Mouse (Mus musculus) kidney, postnatal 0 days (tissue): ENCODE measurements at regions not wholly inside any gene's neighbourhood (a gene's known extent, or its start where the extent isn't known, plus 50 kb on each side); places are given as distances from the start of the nearest gene placed in this dataset.

Source experiments
- ATAC-seq: fragments of 200-750 bp; cut with Nextera tagmentation; replicated peaks from 2 replicates; pipeline ENCODE4 v1.8.0; 2017; ENCODE audit warnings: low read depth, moderate number of reproducible peaks, moderate TSS enrichment, moderate library complexity; ENCODE audit not compliant: low FRiP score
- DNase-seq: peaks from one replicate; pipeline ENCODE4 v3.0.0-alpha.2; 2016; ENCODE audit warnings: low spot score
- H3K27ac ChIP-seq: fragments of 300-500 bp; sonication (generic); 2 replicates; pipeline ENCODE4 v1.5.1; 2014; ENCODE audit warnings: mild to moderate bottlenecking
- H3K27me3 ChIP-seq: fragments of 300-500 bp; sonication (generic); 2 replicates; pipeline ENCODE4 v1.6.1; 2014; ENCODE audit warnings: low read length, mixed read lengths; ENCODE audit not compliant: insufficient read depth
- H3K36me3 ChIP-seq: fragments of 300-500 bp; sonication (generic); 2 replicates; pipeline ENCODE4 v1.6.1; 2014; ENCODE audit warnings: low read length, mixed read lengths; ENCODE audit not compliant: insufficient read depth
- H3K4me1 ChIP-seq: fragments of 300-500 bp; sonication (generic); replicated peaks from 2 replicates; pipeline ENCODE4 v1.6.1; 2014; ENCODE audit warnings: antibody characterized with exemption, low read length, mixed read lengths; ENCODE audit not compliant: insufficient read depth
- H3K4me2 ChIP-seq: fragments of 300-500 bp; sonication (generic); 2 replicates; pipeline ENCODE4 v1.6.1; 2014; ENCODE audit warnings: mild to moderate bottlenecking, low read length, moderate library complexity, mixed read lengths
- H3K4me3 ChIP-seq: fragments of 300-500 bp; sonication (generic); replicated peaks from 2 replicates; pipeline ENCODE4 v1.5.1; 2014; ENCODE audit warnings: low read depth, low read length
- H3K9ac ChIP-seq: fragments of 300-500 bp; sonication (generic); 2 replicates; pipeline ENCODE4 v1.6.1; 2014; ENCODE audit warnings: low read depth, low read length
- H3K9me3 ChIP-seq: fragments of 300-500 bp; sonication (generic); replicated peaks from 2 replicates; pipeline ENCODE4 v1.6.1; 2016; ENCODE audit warnings: low read length, inconsistent platforms, mixed read lengths
- CTCF ChIP-seq: IDR thresholded peaks from 2 replicates; pipeline ENCODE4 v1.5.1; 2016; ENCODE audit warnings: antibody characterized with exemption, low read depth, mild to moderate bottlenecking, moderate library complexity
- WGBS: fragments of 180-500 bp; shearing (Covaris S2); extraction: QIAGEN DNeasy Blood & Tissue Kit; methylation state at CpG from one replicate; pipeline ENCODE4 v1.1.7; 2014; 5-methylcytosine and 5-hydroxymethylcytosine counted together

- no peaks in the 10 kb centered on the region for H3K36me3 ChIP-seq
- DNase-seq (no peak), ATAC-seq (no peak)
- H3K9ac ChIP-seq, result no peak overlapping the region
- H3K9me3 ChIP-seq, result no peaks in the 10 kb centered on the region
- H3K4me2 ChIP-seq, result no peak overlapping the region
- no peak overlapping the region for H3K27ac ChIP-seq
- H3K27me3 ChIP-seq, result no peaks in the 10 kb centered on the region
- H3K4me1 ChIP-seq, result no peaks in the 10 kb centered on the region
- 80% methylated on average over 6 of the region's 6 CpGs for WGBS
- no peak overlapping the region for H3K4me3 ChIP-seq
- TF ChIP-seq CTCF, result no peak
Observed at GRCm38 (mm10) chr2:78722739-78723138, 145.2 kb upstream of the Ube2e3 start.

DNA sequence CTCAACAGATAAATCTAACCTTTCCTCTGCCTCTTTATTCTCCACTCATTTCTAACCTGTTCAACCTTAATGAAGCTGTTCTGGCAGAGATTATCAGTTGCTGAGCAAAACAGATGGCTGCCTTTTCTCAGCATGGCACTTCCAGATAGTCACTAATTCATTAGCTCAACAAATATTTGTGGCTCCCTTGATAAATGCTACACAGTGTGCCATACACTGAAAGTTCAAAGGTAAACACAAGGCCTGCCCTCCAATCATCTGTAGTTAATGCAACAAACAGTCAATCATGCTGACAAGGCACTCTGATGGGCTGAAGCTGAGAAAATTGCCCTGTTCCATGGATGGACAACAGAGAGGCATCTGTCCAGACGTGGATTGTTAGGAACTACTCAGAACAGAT, 149.4 kb upstream of the Ube2e3 start:
- Histone ChIP-seq H3K9me3 (no peaks in the 10 kb centered on the region), H3K4me3 (no peak overlapping the region), H3K4me2 (no peak overlapping the region), H3K36me3 (no peaks in the 10 kb centered on the region), H3K27me3 (no peaks in the 10 kb centered on the region), H3K9ac (no peak overlapping the region), H3K4me1 (no peaks in the 10 kb centered on the region), H3K27ac (no peak overlapping the region)
- DNase-seq (no peak), ATAC-seq (no peak)
- TF ChIP-seq CTCF, result no peak
- 44% methylated on average over 1 of the region's 1 CpGs for WGBS

- TF ChIP-seq CTCF, result no peak
- H3K4me1 ChIP-seq, result no peaks in the 10 kb centered on the region
- H3K27me3 ChIP-seq, result no peaks in the 10 kb centered on the region
- H3K4me2 ChIP-seq, result no peak overlapping the region
- ATAC-seq (no peak), DNase-seq (no peak)
- H3K36me3 ChIP-seq, result no peaks in the 10 kb centered on the region
- no peak overlapping the region for H3K9ac ChIP-seq
- no peaks in the 10 kb centered on the region for H3K9me3 ChIP-seq
- H3K27ac ChIP-seq, result no peak overlapping the region
- H3K4me3 ChIP-seq, result no peak overlapping the region
- 78% methylated on average over 7 of the region's 7 CpGs for WGBS
Observed at GRCm38 (mm10) chr2:78716157-78716798, 151.6 kb upstream of the Ube2e3 start.

DNA sequence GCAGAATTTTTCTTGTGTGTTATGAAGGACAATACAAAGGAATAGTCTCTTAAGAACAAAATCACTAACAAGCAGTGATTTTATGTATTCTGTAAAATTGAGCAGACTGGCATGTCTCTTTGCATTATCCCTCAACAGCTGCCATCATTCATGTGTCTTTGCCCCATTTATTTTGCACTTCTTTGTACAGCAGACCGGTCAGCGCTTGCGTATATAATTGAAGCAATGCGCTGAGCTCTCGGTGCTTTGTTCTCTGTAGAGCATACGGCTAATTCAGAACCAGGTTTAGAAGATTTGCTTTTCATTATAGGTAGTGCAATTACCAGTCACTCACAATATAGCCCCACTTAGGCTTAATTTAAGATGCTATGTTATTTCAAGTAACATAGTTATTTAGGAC, 173.1 kb upstream of the Ube2e3 start:
- 92% methylated on average over 6 of the region's 6 CpGs for WGBS
- no peak for TF ChIP-seq CTCF

DNA sequence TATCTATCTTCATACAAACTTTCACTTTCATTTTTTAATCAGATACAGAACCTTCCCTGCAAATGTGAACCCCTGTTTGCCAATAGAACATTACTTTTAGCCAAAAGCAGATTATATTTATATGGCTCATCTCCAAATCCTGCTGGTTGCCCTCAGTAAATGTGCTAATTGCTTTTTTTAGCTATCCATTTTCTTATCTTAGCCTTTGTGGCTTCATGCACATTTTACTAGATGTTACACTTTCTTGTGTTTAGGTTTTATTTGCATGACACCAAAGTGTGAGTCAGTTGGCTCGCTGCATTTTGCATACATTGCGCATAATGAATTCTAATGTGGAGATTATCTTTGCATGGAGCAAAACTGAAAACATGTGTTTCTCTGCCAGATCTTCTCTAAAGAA, 211.3 kb upstream of the Ube2e3 start:
- no peak overlapping the region for H3K9ac ChIP-seq
- H3K36me3 ChIP-seq, result no peaks in the 10 kb centered on the region
- no peaks in the 10 kb centered on the region for H3K27me3 ChIP-seq
- no peaks in the 10 kb centered on the region for H3K9me3 ChIP-seq
- 85% methylated on average over 2 of the region's 2 CpGs for WGBS
- no peak overlapping the region for H3K27ac ChIP-seq
- no peak for TF ChIP-seq CTCF
- no peaks in the 10 kb centered on the region for H3K4me1 ChIP-seq
- H3K4me2 ChIP-seq, result no peak overlapping the region
- DNase-seq (no peak), ATAC-seq (no peak)
- H3K4me3 ChIP-seq, result no peak overlapping the region

More for the DNA sequence above, 173.1 kb upstream of the Ube2e3 start:
- ATAC-seq, result no peak
- no peak for DNase-seq
- H3K36me3 ChIP-seq, result no peaks in the 10 kb centered on the region
- H3K27ac ChIP-seq, result no peak overlapping the region
- no peaks in the 10 kb centered on the region for H3K9me3 ChIP-seq
- H3K27me3 ChIP-seq, result no peaks in the 10 kb centered on the region
- H3K4me2 ChIP-seq, result no peak overlapping the region
- no peak overlapping the region for H3K4me3 ChIP-seq
- no peaks in the 10 kb centered on the region for H3K4me1 ChIP-seq
- no peak overlapping the region for H3K9ac ChIP-seq

GRCm38 (mm10) chr2:78655156-78655855, 212.6 kb upstream of the Ube2e3 start:
- Histone ChIP-seq H3K9ac (no peak overlapping the region), H3K27me3 (no peaks in the 10 kb centered on the region), H3K4me2 (no peak overlapping the region), H3K36me3 (no peaks in the 10 kb centered on the region), H3K4me1 (no peaks in the 10 kb centered on the region), H3K4me3 (no peak overlapping the region), H3K9me3 (no peaks in the 10 kb centered on the region), H3K27ac (no peak overlapping the region)
- TF ChIP-seq CTCF, result no peak
- ATAC-seq (no peak), DNase-seq (no peak)
- 80% methylated on average over 7 of the region's 7 CpGs for WGBS

DNA sequence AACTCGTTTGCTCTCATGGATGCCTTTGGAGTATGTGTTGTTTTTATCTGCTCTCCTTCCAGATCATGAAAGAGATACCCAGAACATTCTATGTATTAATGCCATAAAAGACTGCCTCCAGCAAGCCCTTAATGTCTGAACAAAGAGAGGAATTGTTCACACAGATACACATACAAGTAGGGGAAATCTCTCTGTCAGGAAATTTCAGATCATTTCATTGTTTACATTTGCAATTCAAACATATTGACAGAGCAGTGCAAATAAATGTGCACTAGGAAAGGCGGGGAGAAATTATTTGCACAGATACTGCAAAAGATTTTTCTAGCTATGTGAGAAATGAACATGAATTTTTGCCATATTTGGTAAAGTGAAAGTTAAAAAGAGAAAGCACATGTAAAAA, 216.4 kb upstream of the Ube2e3 start:
- no peak for DNase-seq
- H3K4me2 ChIP-seq, result no peak overlapping the region
- no peak overlapping the region for H3K27ac ChIP-seq
- TF ChIP-seq CTCF, result no peak
- H3K9me3 ChIP-seq, result no peaks in the 10 kb centered on the region
- ATAC-seq, result no peak
- no peak overlapping the region for H3K9ac ChIP-seq
- no peaks in the 10 kb centered on the region for H3K27me3 ChIP-seq
- no peaks in the 10 kb centered on the region for H3K36me3 ChIP-seq
- no peak overlapping the region for H3K4me3 ChIP-seq
- 58% methylated on average over 2 of the region's 2 CpGs for WGBS
- H3K4me1 ChIP-seq, result no peaks in the 10 kb centered on the region
